Mouse (Mus musculus) olfactory bulb, adult 2 months (tissue): ENCODE data around the gene Nupr1l. TPM values are rescaled to one million over a fixed set of nuclear protein-coding genes. Genes with fewer than 3 reads are reported as not detected.

Experiments
- H3K27ac ChIP-seq: fragments of 200-500 bp; 2 replicates; pipeline ENCODE4 v1.5.1; 2012; ENCODE audit warnings: low read depth, low read length; ENCODE audit not compliant: insufficient read depth
- H3K4me1 ChIP-seq: fragments of 200-500 bp; 2 replicates; pipeline ENCODE4 v1.6.1; 2012; ENCODE audit warnings: low read length; ENCODE audit not compliant: control insufficient read depth, insufficient read depth
- H3K4me3 ChIP-seq: fragments of 200-500 bp; 2 replicates; pipeline ENCODE4 v1.5.1; 2012; ENCODE audit warnings: mild to moderate bottlenecking, low read depth, low read length, moderate library complexity; ENCODE audit not compliant: insufficient read depth
- CTCF ChIP-seq: fragments of 200-500 bp; IDR thresholded peaks from 2 replicates; pipeline ENCODE4 v1.5.1; 2012; ENCODE audit warnings: low read depth, mild to moderate bottlenecking, low read length, moderate library complexity; ENCODE audit not compliant: insufficient read depth
- POLR2A ChIP-seq: fragments of 200-500 bp; IDR thresholded peaks from 2 replicates; pipeline ENCODE4 v1.6.1; 2012; ENCODE audit warnings: mild to moderate bottlenecking, low read depth, low read length, moderate library complexity; ENCODE audit not compliant: insufficient read depth
- WGBS: fragments of 180-500 bp; shearing (Covaris S2); methylation state at CpG from one replicate; pipeline ENCODE4 v1.1.7; 2018; 5-methylcytosine and 5-hydroxymethylcytosine counted together
- polyA plus RNA-seq: library from polyadenylated mRNA; stranded (reverse); fragments of >200 nt; gene quantifications from 2 replicates; pipeline ENCODE4 v1.2.4, GENCODE M21; 2012; ENCODE audit warnings: low replicate concordance; ENCODE audit not compliant: missing spikeins, insufficient read depth, insufficient read length

The Nupr1l gene
- polyA plus RNA-seq, 1 experiment: not detected

DNA sequence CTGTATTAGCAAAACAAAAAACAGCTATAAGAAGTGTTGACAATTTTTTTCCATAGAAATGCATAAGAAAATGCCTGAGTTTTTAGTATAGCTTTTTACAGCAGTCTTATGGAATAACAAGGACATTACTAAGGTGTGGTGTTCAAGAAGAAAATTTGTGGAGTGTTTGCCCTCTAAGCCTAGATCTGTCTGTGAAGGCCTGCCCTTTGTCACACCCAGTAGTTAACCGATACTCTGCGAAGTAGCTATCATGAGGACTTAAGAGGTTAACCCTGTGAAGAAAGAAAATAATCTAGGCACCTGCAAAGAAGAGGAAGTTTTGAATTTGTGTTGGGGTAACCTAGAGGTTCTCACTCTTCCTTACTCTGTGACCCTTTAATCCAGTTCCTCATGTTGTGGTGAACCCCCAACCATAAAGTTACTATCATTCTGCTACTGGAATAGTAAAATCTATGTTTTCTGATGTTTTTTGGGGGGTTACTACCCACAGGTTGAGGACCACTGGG is 39.2 kb downstream of the Nupr1l start:
- H3K27ac ChIP-seq: no peak overlapping the region
- 93% methylated on average over 2 of the region's 2 CpGs for WGBS
- no peaks in the 10 kb centered on the region for H3K4me1 ChIP-seq
- no peak overlapping the region for H3K4me3 ChIP-seq
- TF ChIP-seq CTCF (no peak), POLR2A (no peak)

DNA sequence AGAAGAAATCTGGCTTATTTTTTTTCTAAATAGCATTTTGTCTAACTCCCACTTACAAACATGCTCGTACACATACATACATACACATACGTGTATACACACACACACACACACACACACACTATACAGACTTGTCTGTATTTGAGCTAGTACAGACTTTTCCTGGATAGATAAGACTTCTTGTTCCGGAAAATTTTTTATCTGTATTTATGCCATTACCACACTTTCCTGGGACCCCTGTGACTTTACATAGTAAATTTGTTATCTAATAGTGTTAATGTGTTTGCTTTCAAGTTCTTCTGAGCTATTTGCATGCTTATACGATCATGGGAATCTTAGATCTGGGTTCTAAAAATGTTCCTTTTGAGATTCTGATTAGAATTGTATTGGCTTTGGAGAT is 43.8 kb downstream of the Nupr1l start:
- Histone ChIP-seq H3K27ac (no peak overlapping the region), H3K4me3 (no peak overlapping the region), H3K4me1 (no peaks in the 10 kb centered on the region)
- 92% methylated on average over 4 of the region's 4 CpGs for WGBS
- TF ChIP-seq CTCF (no peak), POLR2A (no peak)

DNA sequence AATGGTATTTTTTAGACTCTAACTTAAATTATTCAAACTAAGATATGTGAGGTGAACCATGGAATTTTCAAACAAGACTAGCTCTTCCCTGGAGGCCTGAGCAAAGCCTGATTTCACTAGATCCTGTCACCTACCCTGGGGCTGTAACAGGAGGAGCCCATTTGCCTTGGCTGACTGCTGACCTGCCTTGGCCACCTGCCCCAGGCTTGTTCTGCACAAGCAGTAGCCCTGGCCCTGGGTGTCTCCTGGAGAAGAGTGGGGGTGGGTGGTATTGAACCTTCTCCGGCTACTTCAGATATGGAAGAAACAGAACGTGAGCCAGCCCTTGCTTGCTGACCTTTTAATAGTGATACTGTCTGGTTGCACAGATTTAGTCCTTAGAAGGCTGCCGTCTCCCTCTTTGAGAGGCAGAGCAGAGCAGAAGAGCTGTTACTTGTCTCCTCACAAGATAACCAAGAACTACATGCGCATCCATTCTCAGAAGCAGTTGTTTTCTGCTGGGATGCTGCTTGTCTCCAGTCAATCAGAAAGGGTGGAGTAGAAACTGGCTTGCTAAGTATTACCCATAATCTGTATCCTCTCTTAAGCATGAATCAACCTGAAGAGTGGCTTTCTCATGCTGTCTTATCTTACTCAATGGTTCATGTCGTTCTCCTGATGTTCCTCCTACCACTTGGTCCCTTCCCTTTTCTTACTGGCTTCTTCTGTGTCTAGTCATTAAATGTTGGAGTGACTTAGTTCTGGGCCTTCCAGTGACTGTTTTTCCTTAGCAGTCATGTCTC is 46.3 kb downstream of the Nupr1l start:
- WGBS: 84% methylated on average over 5 of the region's 5 CpGs
- no peak for TF ChIP-seq CTCF
- no peak for TF ChIP-seq POLR2A
- no peak overlapping the region for H3K27ac ChIP-seq
- no peak overlapping the region for H3K4me3 ChIP-seq
- no peaks in the 10 kb centered on the region for H3K4me1 ChIP-seq

DNA sequence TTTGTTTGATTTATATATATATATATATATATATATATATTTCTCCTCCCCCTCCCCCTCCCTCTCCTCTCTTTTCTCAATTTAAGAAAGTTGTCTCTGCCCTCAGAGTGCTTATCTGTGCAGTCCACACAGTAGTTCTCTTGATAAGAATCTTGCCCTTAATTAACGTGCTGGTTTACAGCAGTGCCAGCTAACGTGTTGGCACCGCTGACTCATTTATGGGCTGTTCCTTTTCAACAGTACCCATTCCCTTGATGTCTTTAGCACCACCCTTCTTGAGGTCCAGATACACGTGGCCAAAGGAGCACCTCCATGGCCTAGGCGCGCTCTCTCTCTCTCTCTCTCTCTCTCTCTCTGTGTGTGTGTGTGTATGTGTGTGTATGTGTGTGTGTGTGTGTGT is 47.5 kb downstream of the Nupr1l start:
- Histone ChIP-seq H3K4me1 (no peaks in the 10 kb centered on the region), H3K4me3 (no peak overlapping the region), H3K27ac (no peak overlapping the region)
- no peak for TF ChIP-seq POLR2A
- TF ChIP-seq CTCF: no peak
- WGBS: 45% methylated on average over 6 of the region's 6 CpGs

DNA sequence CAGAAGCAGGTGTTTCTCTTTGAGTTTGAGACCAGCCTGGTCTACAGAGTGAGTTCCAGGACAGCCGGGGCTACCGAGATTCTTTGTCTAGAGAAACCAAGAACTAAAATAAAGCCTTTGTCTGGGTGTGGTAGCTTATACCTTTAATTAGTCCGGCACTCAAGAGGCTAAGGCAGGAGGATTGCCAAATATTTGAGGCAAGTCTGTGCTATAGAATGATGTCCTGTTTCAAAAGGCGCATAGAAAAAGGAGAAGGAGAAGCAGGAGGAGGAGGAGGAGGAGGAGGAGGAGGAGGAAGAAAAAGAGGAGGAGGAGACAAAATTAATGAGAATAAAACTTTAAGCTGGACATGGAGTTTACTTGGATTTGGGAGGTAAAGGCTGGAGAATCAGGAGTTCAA is 54.9 kb downstream of the Nupr1l start:
- Histone ChIP-seq H3K4me1 (peaks cover 2% of the 10 kb centered on the region), H3K27ac (no peak overlapping the region), H3K4me3 (no peak overlapping the region)
- WGBS: 50% methylated on average over 4 of the region's 4 CpGs
- TF ChIP-seq POLR2A: no peak
- no peak for TF ChIP-seq CTCF

Other genes with a start within 250 kb of the Nupr1l start
- not detected in 2 replicates for gene Zfp11, start 238.4 kb upstream of the Nupr1l start, polyA plus RNA-seq
- not detected in 2 replicates for gene Sept14, start 200.0 kb upstream of the Nupr1l start, polyA plus RNA-seq
- gene Mrps17, start 193.0 kb upstream of the Nupr1l start, polyA plus RNA-seq: not detected in 2 replicates
- not detected in 2 replicates for gene Nipsnap2, start 183.5 kb upstream of the Nupr1l start, polyA plus RNA-seq
- gene Psph, start 121.1 kb upstream of the Nupr1l start, polyA plus RNA-seq: not detected in 2 replicates
- gene Sumf2, start 61.6 kb upstream of the Nupr1l start, polyA plus RNA-seq: not detected in 2 replicates
- gene Chchd2, start 21.1 kb upstream of the Nupr1l start, polyA plus RNA-seq: not detected in 2 replicates
- not detected in 2 replicates for gene Zbed5, start 12.8 kb upstream of the Nupr1l start, polyA plus RNA-seq
- not detected in 2 replicates for gene Phkg1, start 10.0 kb upstream of the Nupr1l start, polyA plus RNA-seq
- not detected in 2 replicates for gene Vkorc1l1, start 33.4 kb downstream of the Nupr1l start, polyA plus RNA-seq
- not detected in 2 replicates for gene Gusb, start 94.5 kb downstream of the Nupr1l start, polyA plus RNA-seq
- not detected in 2 replicates for gene Asl, start 120.7 kb downstream of the Nupr1l start, polyA plus RNA-seq
- gene Crcp, start 120.8 kb downstream of the Nupr1l start, polyA plus RNA-seq: not detected in 2 replicates
- not detected in 2 replicates for gene Tpst1, start 164.8 kb downstream of the Nupr1l start, polyA plus RNA-seq
- not detected in 2 replicates for gene Kctd7, start 236.3 kb downstream of the Nupr1l start, polyA plus RNA-seq